Mouse (Mus musculus): Measurements from ENCODE around the gene Fmo5.

DNA sequence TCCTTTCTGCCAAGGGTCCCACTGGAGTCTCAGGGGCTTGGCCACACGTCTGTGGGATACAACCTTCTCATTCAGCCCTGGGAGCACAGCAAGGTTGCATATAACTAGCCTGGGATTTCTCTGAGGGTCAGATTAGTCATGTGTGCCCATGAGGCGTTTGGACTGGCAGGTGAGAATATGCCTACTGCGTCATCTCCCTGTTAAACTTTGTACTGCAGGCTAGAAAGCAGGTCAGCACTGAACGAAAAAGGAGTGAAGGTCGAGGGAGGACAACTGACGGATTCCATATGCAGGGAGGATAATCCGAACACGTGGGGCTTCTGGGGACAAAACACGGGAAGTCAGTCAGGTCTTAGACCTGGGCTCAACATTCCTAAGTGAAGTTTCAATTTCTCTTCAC lies 68.7 kb downstream of the Fmo5 start:
- TF ChIP-seq POLR2A (IDR thresholded peaks at IDR 0.05; ENCODE audit: borderline replicate concordance, control insufficient read depth, low read depth, low read length): no peak
- no peak for TF ChIP-seq CTCF (IDR thresholded peaks at IDR 0.05; ENCODE audit: control insufficient read depth, insufficient read depth, low read length)

Measured in bone marrow, adult 2 months (tissue).